ENCODE assay signal across 17 mouse cellular contexts in genomic region chr2:158169351-158169750, GRCm38 (mm10). TPM values are rescaled to one million over a fixed set of nuclear protein-coding genes. Genes with fewer than 3 reads are reported as not detected.
DNase-seq lines count a peak whose midpoint lies in the region; ATAC-seq and TF ChIP-seq lines count a peak whose summit lies in the region.
"Had no signal": no experiment of that assay in that cellular context is flagged by ENCODE, and none has a peak within 500 bp of the region (broad histone marks: within the 10 kb centered on the region; RNA-seq: fewer than 3 reads in every experiment).

No protein-coding gene starts in this region.

- no peak overlapping the region for H3K4me3 ChIP-seq in heart, embryonic 14.5 days (ENCODE audit: control insufficient read depth in 1 of 2, insufficient read depth in 1 of 2, low read depth in 1 of 2, low read length in 2 of 2)
- no peak overlapping the region for H3K4me3 ChIP-seq in lung, embryonic 16.5 days (ENCODE audit: low read length)
- H3K4me3 ChIP-seq in hindbrain, embryonic 10.5 days = no peak overlapping the region
- H3K4me3 ChIP-seq: embryonic facial prominence, embryonic 15.5 days; forebrain, embryonic 10.5 days; liver, embryonic 12.5 days had no signal

- no peak for TF ChIP-seq CTCF in Patski (IDR thresholded peaks at IDR 0.05)

- H3K36me3 ChIP-seq in heart, embryonic 14.5 days (ENCODE audit: control insufficient read depth, insufficient read depth, low read length) = no peaks in the 10 kb centered on the region
- H3K36me3 ChIP-seq in lung, embryonic 16.5 days (ENCODE audit: control insufficient read depth, insufficient read depth, low read length) = no peaks in the 10 kb centered on the region
- no peaks in the 10 kb centered on the region for H3K36me3 ChIP-seq in hindbrain, embryonic 10.5 days
- H3K36me3 ChIP-seq: embryonic facial prominence, embryonic 15.5 days; forebrain, embryonic 10.5 days; liver, embryonic 12.5 days had no signal

- WGBS in heart, embryonic 14.5 days = 57% methylated on average over 6 of the region's 6 CpGs
- 52% methylated on average over 6 of the region's 6 CpGs for WGBS in lung, embryonic 16.5 days
- WGBS in hindbrain, embryonic 10.5 days = 85% methylated on average over 6 of the region's 6 CpGs

- H3K27me3 ChIP-seq in heart, embryonic 14.5 days (ENCODE audit: control insufficient read depth, insufficient read depth, low read length) = no peaks in the 10 kb centered on the region
- no peaks in the 10 kb centered on the region for H3K27me3 ChIP-seq in lung, embryonic 16.5 days (ENCODE audit: control insufficient read depth, insufficient read depth, low read depth, low read length)
- H3K27me3 ChIP-seq in Patski = no peaks in the 10 kb centered on the region
- H3K27me3 ChIP-seq in hindbrain, embryonic 10.5 days (ENCODE audit: insufficient read depth, poor library complexity, severe bottlenecking) = no peaks in the 10 kb centered on the region
- H3K27me3 ChIP-seq: embryonic facial prominence, embryonic 15.5 days had no signal

- ATAC-seq in heart, embryonic 14.5 days (ENCODE audit: insufficient number of reproducible peaks, insufficient read depth, low FRiP score, low read depth) = no peak
- peak; percentile 54 for ATAC-seq in lung, embryonic 16.5 days (ENCODE audit: low read depth)
- ATAC-seq in Patski = peak; percentile 22
- ATAC-seq: forebrain, postnatal 0 days; hindbrain, embryonic 16.5 days; liver, embryonic 12.5 days had no signal

- CTCF ChIA-PET in Patski (lab: Charles Lee) = interaction anchor here (1.4 kb wide), 1 partner anchor 26 kb away, joined by 3 read pairs; no protein-coding TSS in a partner anchor

- no peaks in the 10 kb centered on the region for H3K9me3 ChIP-seq in heart, embryonic 14.5 days (ENCODE audit: control insufficient read depth, low read length)
- H3K9me3 ChIP-seq in lung, embryonic 16.5 days (ENCODE audit: control insufficient read depth, low read length) = no peaks in the 10 kb centered on the region; the same call in 1 of the 2 replicates
- H3K9me3 ChIP-seq in hindbrain, embryonic 10.5 days = no peaks in the 10 kb centered on the region; the same call in 1 of the 2 replicates
- H3K9me3 ChIP-seq: embryonic facial prominence, embryonic 15.5 days; forebrain, embryonic 10.5 days; liver, embryonic 12.5 days had no signal

- POLR2A ChIA-PET in Patski (lab: Charles Lee) = no interaction called here

- in situ Hi-C loops in Patski (cut with MboI; ENCODE audit: low pct_unique_long_range_greater_than_20kb) = no loop called here

- peaks cover 27 to 33% of the 10 kb centered on the region in 2 experiments for H3K4me1 ChIP-seq in heart, embryonic 14.5 days (ENCODE audit: control insufficient read depth in 2 of 2, insufficient read depth in 2 of 2, low read length in 2 of 2)
- H3K4me1 ChIP-seq in lung, embryonic 16.5 days (replicated peaks; ENCODE audit: control insufficient read depth, insufficient read depth, low read length) = peaks cover 22% of the 10 kb centered on the region
- peaks cover 10% of the 10 kb centered on the region; the same call in 1 of the 2 replicates for H3K4me1 ChIP-seq in hindbrain, embryonic 10.5 days (replicated peaks)

- no peak for DNase-seq in heart, adult 8-10 months (ENCODE audit: low spot score)
- DNase-seq in lung, postnatal 14 days = no peak
- DNase-seq in Patski (ENCODE audit: low read depth, low spot score) = no peak
- peak; percentile 41 for DNase-seq in lung, postnatal 36 days
- no peak for DNase-seq in hindbrain, embryonic 10.5 days (ENCODE audit: low spot score)
- DNase-seq: cerebellum, adult 11 months; cerebellum, postnatal 25 days; forebrain, postnatal 0 days; thymus, postnatal 25 days had no signal

- H3K4me2 ChIP-seq in heart, embryonic 14.5 days (ENCODE audit: low read length) = no peak overlapping the region
- H3K4me2 ChIP-seq in lung, embryonic 16.5 days (ENCODE audit: low read depth, low read length) = no peak overlapping the region
- H3K4me2 ChIP-seq: embryonic facial prominence, embryonic 15.5 days; liver, embryonic 12.5 days; midbrain, embryonic 11.5 days had no signal

- H3K27ac ChIP-seq in heart, embryonic 14.5 days (replicated peaks in 1 of 2; ENCODE audit: control insufficient read depth in 1 of 2, insufficient read depth in 1 of 2, low read depth in 2 of 2, low read length in 2 of 2) = peak overlapping the region; percentile 61 to 75
- H3K27ac ChIP-seq in lung, embryonic 16.5 days (ENCODE audit: low read length) = peak overlapping the region; percentile 18
- H3K27ac ChIP-seq in hindbrain, embryonic 10.5 days = no peak overlapping the region
- H3K27ac ChIP-seq: embryonic facial prominence, embryonic 15.5 days; forebrain, embryonic 10.5 days; liver, embryonic 12.5 days had no signal

- no peak overlapping the region for H3K9ac ChIP-seq in heart, embryonic 14.5 days (ENCODE audit: low read length)
- no peak overlapping the region for H3K9ac ChIP-seq in lung, embryonic 16.5 days (ENCODE audit: low read length)
- H3K9ac ChIP-seq: embryonic facial prominence, embryonic 15.5 days; forebrain, postnatal 0 days; liver, embryonic 12.5 days had no signal

RNA-seq across cellular contexts. Expression of gene Tgm2, which starts 23.1 kb away (rescaled TPM):
- polyA plus RNA-seq in heart, embryonic 14.5 days (2014; fragmentation: Nextera tagmentation; extraction: Ambion mirVana) = 140 and 160 TPM in 2 replicates
- total RNA-seq in heart, adult 8-10 months (2022) = 100 to 1,000 TPM; 211 to 296 (median 238) TPM
- polyA plus RNA-seq in lung, embryonic 16.5 days (2015; fragmentation: Nextera tagmentation; extraction: Ambion mirVana) = 75.8 and 81.6 TPM in 2 replicates
- polyA plus RNA-seq in Patski (2021) = 113 TPM
- 7.5 and 10.2 TPM in 2 replicates for polyA plus RNA-seq in hindbrain, embryonic 10.5 days (2016; fragmentation: Nextera tagmentation; extraction: Ambion mirVana)

RNA-seq across cellular contexts. Expression of gene D630003M21Rik, which starts 59.7 kb away (rescaled TPM):
- 1.2 and 1.3 TPM in 2 replicates for polyA plus RNA-seq in heart, embryonic 14.5 days (2014; fragmentation: Nextera tagmentation; extraction: Ambion mirVana)
- total RNA-seq in heart, adult 8-10 months (2022) = 1 to 10 TPM; 4.7 to 6.3 (median 5.5) TPM
- polyA plus RNA-seq in lung, embryonic 16.5 days (2015; fragmentation: Nextera tagmentation; extraction: Ambion mirVana) = 3.9 and 4.0 TPM in 2 replicates
- 49.6 TPM for polyA plus RNA-seq in Patski (2021)
- 3.7 and 4.9 TPM in 2 replicates for polyA plus RNA-seq in hindbrain, embryonic 10.5 days (2016; fragmentation: Nextera tagmentation; extraction: Ambion mirVana)
- total RNA-seq: granulocyte monocyte progenitor cell, adult 5-6 weeks had no signal
